Mouse (Mus musculus) hematopoietic stem cell, adult 5-6 weeks (primary cell): Measurements from ENCODE around the gene Tut4. TPM values are rescaled to one million over a fixed set of nuclear protein-coding genes. Genes with fewer than 3 reads are reported as not detected.
A peak's percentile ranks its signal among the peaks of the same experiment; 100 is the strongest.

Experiments
- ATAC-seq, 2 experiments: fragments of 125-278 bp in 1 of 2; replicated peaks in 1 of 2; 2 replicates each; pipeline ENCODE4 v1.8.0; 2016 to 2017; ENCODE audit warnings: inconsistent platforms in 2 of 2, mild to moderate bottlenecking in 2 of 2, moderate number of reproducible peaks in 2 of 2, low read depth in 1 of 2, moderate TSS enrichment in 1 of 2; ENCODE audit not compliant: low FRiP score in 2 of 2, poor library complexity in 2 of 2, severe bottlenecking in 2 of 2, insufficient read depth in 1 of 2, low TSS enrichment in 1 of 2
- total RNA-seq: library from RNA; stranded (forward); fragments of 172-1452, 232-1000 nt; gene quantifications from 2 replicates; pipeline ENCODE4 v1.2.3, GENCODE M21; 2017

Tut4 gene
- total RNA-seq, 1 experiment from 2014 or later = 105 TPM

DNA sequence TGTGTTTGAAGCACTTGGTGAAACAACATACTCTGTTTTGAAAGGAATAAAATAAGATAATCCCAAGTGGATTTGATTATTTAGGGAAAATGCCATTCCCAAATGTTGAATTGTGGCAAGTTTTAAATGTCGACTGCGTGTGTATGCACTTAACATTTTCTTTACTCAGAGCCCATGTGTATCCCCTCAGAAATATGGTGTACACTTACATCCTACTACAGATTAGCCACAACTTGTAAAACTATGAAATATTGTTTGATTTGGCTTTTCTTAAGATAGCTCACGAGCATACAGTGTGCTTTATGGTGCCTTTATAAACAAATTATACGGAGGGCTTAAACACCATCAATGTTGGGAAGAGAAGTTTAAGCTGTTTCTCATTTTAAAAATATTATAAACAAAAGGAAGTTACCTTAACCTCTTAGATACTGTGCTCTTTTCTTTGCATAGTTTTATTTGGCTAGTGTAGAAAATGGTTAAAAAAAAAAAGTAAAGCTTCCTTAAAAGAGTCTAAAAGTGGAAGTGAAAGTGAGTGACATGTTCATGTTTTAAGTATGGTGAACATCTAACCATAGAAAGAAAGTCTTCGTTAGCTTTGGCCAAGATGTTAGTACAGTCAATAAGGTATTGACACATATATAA lies 2.2 kb downstream of the Tut4 start:
- ATAC-seq = peak in 1 of 2 experiments; percentile 13; a peak in 1 of 4 replicates

- no peak for ATAC-seq
Measured at GRCm38 (mm10) chr4:108473586-108473985, 14.4 kb downstream of the Tut4 start.

DNA sequence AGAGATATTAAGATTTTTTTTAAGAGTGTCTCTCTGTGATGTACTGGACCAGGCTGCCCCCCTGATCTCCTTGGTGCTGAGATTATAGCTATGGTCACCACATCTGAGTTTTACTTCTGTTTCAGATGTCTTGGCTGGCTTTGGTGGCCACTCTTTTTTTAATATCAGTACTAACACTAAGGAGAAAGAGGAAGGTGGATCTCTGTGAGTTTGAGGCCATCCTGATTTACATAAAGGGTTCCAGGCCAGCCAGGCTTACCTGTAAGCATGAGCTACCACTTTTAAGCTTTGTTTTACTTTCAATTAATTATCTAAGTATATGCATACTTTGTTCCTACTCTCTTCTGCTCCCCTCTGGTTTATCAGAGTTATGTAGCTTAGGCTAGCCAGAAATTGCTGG lies 23.6 kb downstream of the Tut4 start:
- no peak for ATAC-seq

- no peak for ATAC-seq
Measured at GRCm38 (mm10) chr4:108484230-108484629, 25.0 kb downstream of the Tut4 start.

GRCm38 (mm10) chr4:108503023-108503422 lies 43.8 kb downstream of the Tut4 start:
- ATAC-seq = no peak

- no peak for ATAC-seq
Measured at GRCm38 (mm10) chr4:108539701-108540100, 80.5 kb downstream of the Tut4 start.

- no peak for ATAC-seq
Measured at GRCm38 (mm10) chr4:108565026-108565425, 105.8 kb downstream of the Tut4 start.

- no peak for ATAC-seq
Measured at GRCm38 (mm10) chr4:108572644-108573043, 113.4 kb downstream of the Tut4 start.

- peak; percentile 96 to 99 for ATAC-seq
Measured at GRCm38 (mm10) chr4:108578840-108579742, 119.9 kb downstream of the Tut4 start, which contains the start of the genes Prpf38a and Orc1. TSS of gene Prpf38a (minus strand) at chr4:108579336. TSS of gene Orc1 (plus strand) at chr4:108579423.

DNA sequence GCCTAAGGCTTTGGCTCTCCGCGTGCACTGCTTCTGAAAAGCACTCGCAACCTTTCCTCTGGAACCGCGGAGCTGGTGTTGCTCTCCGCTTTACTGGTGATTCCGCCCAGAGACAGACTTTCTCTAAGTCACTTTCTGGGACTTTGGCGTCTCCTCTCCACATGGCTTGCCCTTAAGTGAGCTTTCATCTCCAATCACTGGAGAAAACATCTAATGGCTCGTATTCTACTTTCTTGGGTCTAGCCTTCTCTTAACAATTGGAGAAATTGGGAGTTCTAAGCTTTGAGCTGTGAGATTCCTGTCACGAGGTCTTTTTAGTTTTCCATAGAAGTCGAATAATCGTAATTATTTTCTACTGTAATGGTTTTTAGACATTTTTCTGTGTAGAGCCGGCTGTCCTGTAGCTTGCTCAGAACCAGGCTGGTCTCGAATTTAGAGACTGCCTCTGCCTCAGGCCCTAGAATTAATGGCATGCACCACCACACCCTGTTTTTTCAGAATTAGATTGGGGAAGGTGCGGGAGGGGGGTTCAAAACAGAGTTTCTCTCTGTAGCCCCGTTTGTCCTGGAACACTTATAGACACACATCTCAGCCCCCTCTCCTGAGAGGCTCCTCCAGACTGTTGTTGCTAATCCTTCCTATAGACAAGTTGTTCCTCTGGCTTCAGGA lies 120.7 kb downstream of the Tut4 start:
- ATAC-seq = no peak

DNA sequence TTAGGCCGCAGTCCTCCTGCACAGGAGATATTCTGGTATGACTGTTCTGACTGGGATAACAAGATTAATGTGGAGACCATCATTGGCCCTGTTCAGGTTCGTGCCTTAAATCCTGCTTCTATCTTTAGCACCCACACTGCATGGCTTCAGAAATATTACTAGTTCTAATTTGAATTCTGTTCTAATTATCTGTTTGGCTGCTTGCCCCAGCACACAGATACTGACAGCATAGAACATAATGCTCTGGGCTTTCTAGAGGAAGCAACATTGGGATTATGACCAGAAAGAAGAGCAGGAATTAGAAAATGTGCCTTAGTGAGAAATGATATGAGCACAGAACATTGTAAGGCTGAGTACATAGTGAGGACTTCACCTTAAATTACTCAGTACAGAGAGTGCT lies 134.2 kb downstream of the Tut4 start:
- ATAC-seq = no peak

- no peak for ATAC-seq
Measured at GRCm38 (mm10) chr4:108595785-108596184, 136.6 kb downstream of the Tut4 start.

DNA sequence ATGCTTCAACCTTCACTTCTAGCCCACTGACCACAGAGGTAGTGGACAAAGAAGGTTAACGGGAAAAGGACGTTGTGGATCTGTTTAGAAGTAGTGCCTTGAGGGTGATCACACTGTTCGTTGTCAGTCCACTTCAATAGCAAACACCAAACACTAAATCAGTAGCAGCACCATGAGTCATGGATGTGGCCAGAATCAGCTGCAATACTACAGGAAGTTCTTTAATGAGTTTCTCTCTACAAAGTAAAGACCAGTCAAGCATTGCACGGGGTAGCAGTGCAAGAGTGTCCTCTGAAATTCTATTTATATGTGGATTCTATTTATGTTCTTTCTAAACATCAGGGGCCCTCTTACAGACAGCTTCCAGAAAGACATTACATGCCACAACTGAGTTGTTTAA lies 139.1 kb downstream of the Tut4 start:
- no peak for ATAC-seq

DNA sequence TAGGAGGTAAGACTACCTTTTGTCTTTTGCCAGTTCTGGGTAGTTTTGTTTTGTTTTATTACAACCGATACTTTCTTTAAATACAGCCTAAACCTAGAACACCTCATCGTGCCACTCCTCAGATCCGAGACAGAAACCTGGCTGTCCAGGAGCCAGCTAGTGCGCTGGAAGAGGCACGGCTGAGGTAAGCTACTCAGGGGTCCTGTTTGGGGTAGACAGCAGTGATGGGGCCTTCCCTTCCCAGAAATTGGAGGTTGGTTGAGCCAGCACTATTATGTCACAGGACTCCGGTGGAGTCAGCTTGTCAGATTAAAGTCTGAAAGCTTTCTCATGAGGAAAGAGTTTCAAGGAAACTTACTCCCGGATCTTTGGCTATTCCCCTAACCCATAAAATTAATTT lies 142.6 kb downstream of the Tut4 start:
- ATAC-seq = no peak

DNA sequence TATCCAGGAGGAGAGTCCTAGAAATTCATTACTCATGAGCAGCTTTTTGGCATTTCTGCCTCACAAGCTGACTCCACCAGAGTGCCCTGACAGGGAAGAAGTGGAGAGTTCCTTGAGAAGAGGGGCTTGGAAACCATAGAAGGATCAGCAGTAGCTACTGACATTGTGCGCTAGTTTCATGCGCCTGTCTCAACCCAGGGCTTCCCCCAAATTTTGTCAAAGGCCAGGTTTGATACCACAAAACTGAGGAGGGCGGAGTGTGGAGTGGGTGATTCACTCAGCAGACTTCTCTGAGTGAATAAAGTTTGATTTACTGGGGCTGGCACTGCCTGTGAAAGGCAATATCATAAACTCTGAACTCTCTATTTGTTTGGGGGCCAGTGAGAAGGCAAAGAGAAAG lies 149.4 kb downstream of the Tut4 start:
- no peak for ATAC-seq
